Mouse (Mus musculus): ENCODE results near the gene Zic4. TPM values are rescaled to one million over a fixed set of nuclear protein-coding genes. Genes with fewer than 3 reads are reported as not detected.

The Zic4 gene
- polyA plus RNA-seq, 1 experiment, result 3.4 TPM

DNA sequence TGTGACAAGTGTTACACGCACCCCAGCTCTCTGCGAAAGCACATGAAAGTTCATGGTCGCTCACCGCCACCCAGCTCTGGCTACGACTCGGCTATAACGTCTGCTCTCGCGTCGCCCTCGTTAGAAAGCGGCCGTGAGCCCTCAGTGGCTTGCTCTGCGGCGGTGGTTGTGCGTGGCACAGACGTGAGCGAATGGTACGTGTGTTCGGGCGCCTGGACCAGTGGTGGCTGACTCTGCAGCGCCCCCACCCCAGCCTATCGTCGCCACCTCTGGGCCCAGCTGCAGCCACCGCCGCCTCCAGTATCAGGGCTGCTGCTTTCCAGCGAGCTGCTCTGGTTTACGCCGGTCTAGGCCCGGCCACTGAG, 21.9 kb downstream of the Zic4 start:
- H3K27ac ChIP-seq (ENCODE audit: insufficient read depth, low read length), result peak overlapping the region; percentile 22; the same call in 1 of the 2 replicates
- no peak overlapping the region for H3K4me3 ChIP-seq (ENCODE audit: insufficient read depth, low read length)
- no peaks in the 10 kb centered on the region for H3K4me1 ChIP-seq (ENCODE audit: control insufficient read depth, insufficient read depth, low read length)
- TF ChIP-seq CTCF (IDR thresholded peaks at IDR 0.05; ENCODE audit: extremely low read depth, insufficient read depth, low read length) (no peak), POLR2A (IDR thresholded peaks at IDR 0.05; ENCODE audit: extremely low read depth, insufficient read depth, low read length) (no peak)

DNA sequence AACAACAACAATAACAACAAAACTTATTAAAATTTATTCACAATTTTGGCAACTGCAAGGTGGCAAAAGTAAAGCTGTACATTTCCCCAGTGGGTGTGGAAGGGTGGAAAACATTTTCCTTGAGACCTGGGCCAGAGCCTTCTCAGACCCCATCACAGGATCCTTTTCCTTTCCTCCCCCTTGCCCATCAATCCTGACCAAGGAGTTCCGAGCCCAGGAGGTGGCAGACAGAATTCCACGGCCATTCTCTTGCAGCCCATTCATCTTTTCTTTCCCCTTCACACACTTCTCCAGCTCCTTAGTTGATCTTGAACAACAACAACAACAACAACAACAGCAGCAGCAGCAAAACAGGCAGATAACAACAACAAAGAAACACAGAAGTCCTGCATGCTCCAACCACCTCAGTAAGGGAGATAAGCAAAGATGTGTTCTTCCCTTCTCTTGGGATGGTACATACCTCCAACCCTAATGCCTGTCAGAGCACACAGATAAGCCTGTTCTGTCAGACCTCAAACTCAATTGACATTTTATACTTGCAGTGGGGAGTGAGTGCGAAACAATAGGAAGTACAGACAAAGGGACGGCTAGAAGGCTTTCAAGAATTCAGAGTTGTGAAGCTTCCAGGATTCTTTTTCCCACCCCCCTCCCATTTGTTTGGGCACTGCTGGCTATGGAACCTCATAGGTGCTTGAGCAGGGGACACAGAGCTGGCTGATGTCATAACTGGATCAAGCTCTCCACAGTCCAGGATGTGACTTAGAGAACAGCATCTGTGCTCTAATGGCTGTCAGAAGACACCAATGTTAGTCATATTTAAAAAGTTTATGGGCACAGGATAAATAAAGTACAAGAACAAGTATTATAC, 22.7 kb downstream of the Zic4 start:
- Histone ChIP-seq H3K27ac (ENCODE audit: insufficient read depth, low read length) (no peak overlapping the region), H3K4me3 (ENCODE audit: insufficient read depth, low read length) (no peak overlapping the region), H3K4me1 (ENCODE audit: control insufficient read depth, insufficient read depth, low read length) (no peaks in the 10 kb centered on the region)
- TF ChIP-seq POLR2A (IDR thresholded peaks at IDR 0.05; ENCODE audit: extremely low read depth, insufficient read depth, low read length) (no peak), CTCF (IDR thresholded peaks at IDR 0.05; ENCODE audit: extremely low read depth, insufficient read depth, low read length) (no peak)

DNA sequence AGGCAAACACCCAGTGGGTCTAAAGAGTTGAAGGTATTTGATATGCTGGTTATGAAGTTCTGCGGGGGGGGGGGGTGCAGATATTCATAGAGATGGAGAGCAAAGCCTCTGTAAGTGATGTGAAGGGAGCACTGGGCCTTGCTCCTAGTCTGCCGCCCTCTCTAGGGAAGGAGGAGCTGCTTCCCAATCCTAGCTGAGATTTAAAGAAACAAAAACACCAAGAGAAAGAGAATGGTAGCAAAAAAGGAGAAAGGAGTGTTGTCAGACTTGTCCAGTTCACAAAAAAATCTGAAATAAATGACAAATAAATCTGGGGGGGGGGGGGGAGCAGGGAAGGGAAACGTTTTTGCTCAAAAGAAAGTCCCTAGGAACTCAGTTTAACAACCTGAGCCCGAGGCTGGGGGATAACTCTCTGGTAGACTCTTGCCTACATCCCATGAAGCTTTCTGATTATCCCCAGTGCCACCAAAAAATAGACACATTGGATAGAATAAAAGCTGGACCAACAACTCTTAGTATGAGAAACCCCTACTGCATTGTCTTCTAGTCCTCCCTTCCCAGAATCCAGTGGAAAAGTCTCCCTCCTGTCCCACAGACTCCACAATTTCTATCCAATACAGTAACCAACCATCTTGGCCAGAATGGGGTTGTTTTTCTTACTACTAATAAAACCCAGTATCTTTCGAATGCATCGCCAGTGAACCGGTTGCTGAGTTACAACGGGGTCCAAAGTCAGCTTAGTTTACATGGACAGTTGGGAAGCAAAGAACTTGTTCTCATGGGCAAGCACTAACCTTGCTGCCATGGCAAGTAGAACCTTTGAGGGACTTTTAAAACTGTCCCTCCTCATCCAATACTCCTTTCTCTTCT, 23.6 kb downstream of the Zic4 start:
- TF ChIP-seq POLR2A (IDR thresholded peaks at IDR 0.05; ENCODE audit: extremely low read depth, insufficient read depth, low read length), result no peak
- no peak for TF ChIP-seq CTCF (IDR thresholded peaks at IDR 0.05; ENCODE audit: extremely low read depth, insufficient read depth, low read length)
- H3K4me3 ChIP-seq (ENCODE audit: insufficient read depth, low read length), result no peak overlapping the region
- H3K27ac ChIP-seq (ENCODE audit: insufficient read depth, low read length), result no peak overlapping the region
- no peaks in the 10 kb centered on the region for H3K4me1 ChIP-seq (ENCODE audit: control insufficient read depth, insufficient read depth, low read length)

DNA sequence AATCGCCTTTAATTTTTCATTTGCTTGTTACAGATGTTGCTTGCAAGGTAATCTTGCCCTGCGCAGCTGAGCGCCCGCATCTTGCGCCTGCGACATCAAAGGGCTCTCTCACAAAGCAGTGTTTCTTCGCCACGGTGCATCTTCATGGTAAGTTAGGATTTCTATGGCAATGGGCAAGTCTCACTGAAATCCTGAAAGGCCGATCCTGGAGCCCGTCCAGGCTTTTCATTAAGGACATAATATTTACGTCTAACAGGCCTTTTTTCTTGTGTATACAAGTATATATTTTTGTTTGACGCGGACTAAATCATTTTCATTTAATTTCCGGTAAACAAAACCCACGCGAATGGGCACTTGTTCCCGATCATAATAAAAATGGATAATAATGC, 24.3 kb downstream of the Zic4 start:
- Histone ChIP-seq H3K27ac (ENCODE audit: insufficient read depth, low read length) (no peak overlapping the region), H3K4me3 (ENCODE audit: insufficient read depth, low read length) (no peak overlapping the region), H3K4me1 (ENCODE audit: control insufficient read depth, insufficient read depth, low read length) (no peaks in the 10 kb centered on the region)
- TF ChIP-seq POLR2A (IDR thresholded peaks at IDR 0.05; ENCODE audit: extremely low read depth, insufficient read depth, low read length), result no peak
- TF ChIP-seq CTCF (IDR thresholded peaks at IDR 0.05; ENCODE audit: extremely low read depth, insufficient read depth, low read length), result no peak

DNA sequence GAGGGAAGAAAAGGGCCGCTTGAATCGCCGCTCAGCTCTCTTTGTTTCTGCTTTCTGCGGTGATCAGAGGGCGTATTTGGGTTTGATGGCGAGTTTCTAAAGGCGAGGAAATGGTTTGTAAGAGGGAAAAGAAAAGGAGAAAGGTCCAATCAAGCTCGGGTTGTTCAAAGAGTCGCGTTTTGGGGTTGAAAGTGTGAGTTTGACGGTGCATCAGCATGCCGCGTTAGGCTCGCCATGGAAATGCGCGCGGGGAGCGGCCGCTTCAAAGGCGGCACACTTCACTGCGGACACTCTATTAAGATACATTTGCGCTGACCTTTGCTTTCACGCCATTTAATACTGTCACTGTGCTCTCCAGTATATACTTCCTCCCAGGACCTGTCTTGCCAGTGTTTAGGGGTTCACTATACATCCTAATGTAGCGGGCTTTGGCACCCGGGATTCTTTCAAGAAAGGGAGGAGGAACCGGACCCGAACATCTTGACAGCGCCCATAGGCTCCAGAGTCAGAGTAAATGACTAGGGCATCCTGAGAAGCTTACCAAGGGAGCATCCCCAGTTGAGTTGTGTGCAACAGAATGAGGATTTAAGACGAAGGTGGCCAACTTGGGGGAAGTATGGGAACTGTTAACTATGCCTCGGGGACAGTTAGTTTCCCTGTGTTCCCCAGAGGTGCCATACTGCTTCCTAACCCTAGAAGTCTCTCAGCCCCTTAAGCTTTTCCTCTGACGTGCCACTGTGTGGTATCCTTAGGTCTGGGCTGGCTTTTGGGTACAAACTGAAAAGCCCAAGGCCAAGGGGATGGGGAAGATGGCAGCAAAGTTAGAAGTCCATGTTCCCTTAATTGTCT, 24.9 kb downstream of the Zic4 start:
- TF ChIP-seq POLR2A (IDR thresholded peaks at IDR 0.05; ENCODE audit: extremely low read depth, insufficient read depth, low read length) (no peak), CTCF (IDR thresholded peaks at IDR 0.05; ENCODE audit: extremely low read depth, insufficient read depth, low read length) (no peak)
- H3K4me3 ChIP-seq (ENCODE audit: insufficient read depth, low read length), result no peak overlapping the region
- H3K4me1 ChIP-seq (ENCODE audit: control insufficient read depth, insufficient read depth, low read length), result no peaks in the 10 kb centered on the region
- H3K27ac ChIP-seq (ENCODE audit: insufficient read depth, low read length), result no peak overlapping the region

DNA sequence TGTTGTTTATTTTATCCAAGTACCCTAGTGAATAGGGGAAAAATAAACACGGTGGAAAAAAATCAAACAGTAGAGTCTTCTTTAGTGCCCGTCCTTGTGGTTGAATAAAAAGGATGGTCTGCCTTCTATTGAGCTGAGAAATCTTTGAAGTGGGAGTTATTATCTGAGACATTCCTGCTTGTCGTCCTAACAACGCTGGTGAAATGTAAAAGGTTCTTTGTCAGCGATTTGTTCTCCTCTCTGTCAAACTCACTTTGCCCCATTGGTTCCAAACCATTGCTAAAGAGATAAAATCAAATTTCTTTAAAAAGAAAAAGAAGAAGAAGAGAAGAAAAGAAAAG, 25.5 kb downstream of the Zic4 start:
- H3K4me3 ChIP-seq (ENCODE audit: insufficient read depth, low read length), result no peak overlapping the region

DNA sequence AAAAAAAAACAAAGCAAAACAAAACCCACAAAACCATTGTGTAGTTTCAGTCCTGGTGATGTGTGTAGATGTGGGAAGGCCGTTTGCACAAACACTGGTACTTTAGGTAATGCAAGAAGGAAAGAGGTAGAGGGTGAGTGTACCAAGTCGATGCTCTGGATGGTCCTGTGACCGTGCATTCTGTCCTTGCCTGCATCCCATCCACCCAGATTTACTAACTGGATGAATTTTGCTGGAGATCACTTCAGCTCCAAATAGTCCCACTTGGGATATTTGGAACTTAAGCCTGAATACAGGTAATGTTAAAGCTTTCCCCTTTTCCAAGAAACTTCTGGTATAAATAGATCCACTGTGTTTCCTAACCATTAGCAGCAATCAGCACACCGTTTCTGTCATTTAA, 26.0 kb downstream of the Zic4 start:
- TF ChIP-seq CTCF (IDR thresholded peaks at IDR 0.05; ENCODE audit: extremely low read depth, insufficient read depth, low read length) (no peak), POLR2A (IDR thresholded peaks at IDR 0.05; ENCODE audit: extremely low read depth, insufficient read depth, low read length) (no peak)
- no peak overlapping the region for H3K4me3 ChIP-seq (ENCODE audit: insufficient read depth, low read length)
- no peaks in the 10 kb centered on the region for H3K4me1 ChIP-seq (ENCODE audit: control insufficient read depth, insufficient read depth, low read length)
- H3K27ac ChIP-seq (ENCODE audit: insufficient read depth, low read length), result no peak overlapping the region

More for the DNA sequence above, 25.5 kb downstream of the Zic4 start:
- Histone ChIP-seq H3K4me1 (ENCODE audit: control insufficient read depth, insufficient read depth, low read length) (no peaks in the 10 kb centered on the region), H3K27ac (ENCODE audit: insufficient read depth, low read length) (no peak overlapping the region)
- TF ChIP-seq POLR2A (IDR thresholded peaks at IDR 0.05; ENCODE audit: extremely low read depth, insufficient read depth, low read length) (no peak), CTCF (IDR thresholded peaks at IDR 0.05; ENCODE audit: extremely low read depth, insufficient read depth, low read length) (no peak)

DNA sequence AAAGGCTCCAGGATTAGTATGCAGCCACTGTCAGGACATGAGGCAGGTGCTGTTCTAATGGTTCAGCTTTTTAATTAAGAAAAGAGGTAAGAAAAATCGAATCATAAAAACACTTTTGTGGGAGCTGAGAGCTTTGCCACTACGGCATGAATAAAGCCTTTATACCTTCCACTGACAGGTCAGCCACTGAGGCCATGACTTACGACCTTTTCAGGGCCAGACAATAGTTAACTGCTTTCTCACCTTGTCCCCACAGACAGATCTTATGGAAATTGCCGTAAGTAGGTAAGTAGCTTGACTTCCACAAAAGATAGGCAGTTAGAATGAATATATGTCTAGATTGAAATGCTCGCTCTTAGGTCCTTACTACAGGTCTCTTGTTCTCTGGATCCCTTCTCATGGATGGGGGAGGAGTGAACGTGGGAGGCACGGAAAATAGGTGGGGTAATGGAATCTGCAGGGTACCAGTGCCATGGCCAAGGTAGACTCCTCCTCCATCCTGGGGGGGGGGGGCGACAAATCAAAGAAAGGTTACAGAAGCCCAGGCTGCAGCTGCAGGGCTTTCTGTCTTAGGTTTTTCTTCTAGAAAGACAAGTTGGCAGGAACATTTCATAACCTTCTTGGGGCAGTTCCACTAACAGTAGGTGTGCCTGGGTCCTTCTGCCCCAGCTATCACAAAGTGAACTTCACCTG, 31.3 kb downstream of the Zic4 start:
- Histone ChIP-seq H3K4me3 (ENCODE audit: insufficient read depth, low read length) (no peak overlapping the region), H3K4me1 (ENCODE audit: control insufficient read depth, insufficient read depth, low read length) (no peaks in the 10 kb centered on the region), H3K27ac (ENCODE audit: insufficient read depth, low read length) (no peak overlapping the region)
- TF ChIP-seq CTCF (IDR thresholded peaks at IDR 0.05; ENCODE audit: extremely low read depth, insufficient read depth, low read length) (no peak), POLR2A (IDR thresholded peaks at IDR 0.05; ENCODE audit: extremely low read depth, insufficient read depth, low read length) (no peak)

All from cortical plate, adult 2 months (tissue).